Mouse (Mus musculus): Measurements from ENCODE around the gene Hps4.

- no peak for TF ChIP-seq CTCF (IDR thresholded peaks at IDR 0.05; ENCODE audit: low read depth, low read length)
- TF ChIP-seq POLR2A (IDR thresholded peaks at IDR 0.05; ENCODE audit: borderline replicate concordance, low read depth, low read length), result no peak
These were observed 83.8 kb downstream of the Hps4 start for GRCm38 (mm10) chr5:112426635-112427034.

All from bone marrow macrophage, adult 2 months (primary cell).